Mouse (Mus musculus): Measurements from ENCODE around the gene Wdhd1.

Gene Wdhd1

DNA sequence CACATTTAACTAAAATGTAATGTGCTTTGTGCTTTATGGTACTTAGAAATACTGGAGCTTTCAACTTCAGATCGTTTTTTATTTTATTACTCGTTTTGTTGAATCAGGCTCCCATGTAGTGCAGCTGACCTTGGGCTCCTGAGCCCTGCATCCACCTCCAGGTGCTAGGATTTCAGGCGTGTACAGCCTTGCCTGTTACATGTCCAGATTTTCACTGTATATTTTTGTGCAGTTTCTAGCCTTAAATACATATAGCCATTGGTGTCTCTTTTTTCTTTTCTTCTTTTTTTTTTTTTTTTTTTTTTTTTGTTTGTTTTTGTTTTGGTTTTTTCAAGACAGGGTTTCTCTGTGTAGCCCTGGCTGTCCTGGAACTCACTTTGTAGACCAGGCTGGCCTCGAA, 4.9 kb upstream of the Wdhd1 start:
- 97% methylated on average over 4 of the region's 4 CpGs for WGBS

GRCm38 (mm10) chr14:47279058-47279457, 2.4 kb upstream of the Wdhd1 start:
- WGBS: 83% methylated on average over 2 of the region's 2 CpGs

DNA sequence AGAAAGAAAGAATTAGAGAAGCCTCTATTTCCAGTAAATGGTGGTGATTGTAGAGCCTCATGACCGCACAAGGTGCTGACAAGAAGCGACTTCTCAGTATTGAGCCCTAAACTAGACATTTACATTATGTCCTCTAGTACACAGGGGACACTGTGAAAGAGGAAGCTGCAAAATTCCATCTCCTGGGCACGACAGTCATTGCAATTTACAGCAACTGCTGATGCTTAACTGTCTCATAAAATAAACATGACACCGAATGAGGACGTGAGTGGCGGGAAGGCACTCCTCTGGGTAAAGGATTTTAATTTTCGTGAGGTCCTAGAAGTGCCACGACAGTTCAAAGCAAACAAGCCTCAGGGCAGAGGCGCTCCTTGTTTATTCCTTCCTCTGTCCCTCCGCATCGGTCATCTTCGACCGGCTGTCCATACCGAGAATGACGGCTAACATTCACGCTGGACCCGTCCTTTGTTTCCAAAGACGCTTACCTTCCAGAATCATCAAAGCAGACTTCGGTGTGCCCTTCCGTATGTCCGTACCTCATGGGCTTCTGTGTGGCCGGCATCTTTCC, 537 bp downstream of the Wdhd1 start:
- 2% methylated on average over 22 of the region's 22 CpGs for WGBS

DNA sequence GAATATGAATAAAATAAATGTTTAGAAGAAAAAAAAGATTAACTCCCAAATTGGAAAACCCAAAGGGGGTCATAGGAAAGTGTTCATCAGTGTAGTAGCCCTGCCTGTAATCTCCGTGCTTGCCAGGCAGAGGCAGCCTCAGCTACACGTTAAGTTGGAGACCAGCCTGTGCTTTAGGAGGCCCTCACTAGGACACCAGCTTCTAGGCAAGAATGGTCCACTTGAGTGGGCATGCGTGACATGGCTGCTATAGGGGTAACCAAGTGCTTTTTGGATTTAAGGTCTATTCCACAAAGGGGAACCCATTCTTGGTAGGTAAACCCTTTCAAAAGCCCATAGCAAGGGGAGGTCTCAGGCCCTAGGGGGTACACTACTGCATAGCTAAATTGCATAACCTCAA, 1.2 kb downstream of the Wdhd1 start:
- 34% methylated on average over 3 of the region's 3 CpGs for WGBS

GRCm38 (mm10) chr14:47273751-47274150, 2.9 kb downstream of the Wdhd1 start:
- 77% methylated on average over 3 of the region's 3 CpGs for WGBS

GRCm38 (mm10) chr14:47269706-47270105, 7.0 kb downstream of the Wdhd1 start:
- 99% methylated on average over 2 of the region's 2 CpGs for WGBS

- WGBS: 95% methylated on average over 4 of the region's 4 CpGs
Measured at GRCm38 (mm10) chr14:47269056-47269455, 7.6 kb downstream of the Wdhd1 start.

- WGBS: 66% methylated on average over 8 of the region's 8 CpGs
Measured at GRCm38 (mm10) chr14:47265829-47266228, 10.8 kb downstream of the Wdhd1 start.

DNA sequence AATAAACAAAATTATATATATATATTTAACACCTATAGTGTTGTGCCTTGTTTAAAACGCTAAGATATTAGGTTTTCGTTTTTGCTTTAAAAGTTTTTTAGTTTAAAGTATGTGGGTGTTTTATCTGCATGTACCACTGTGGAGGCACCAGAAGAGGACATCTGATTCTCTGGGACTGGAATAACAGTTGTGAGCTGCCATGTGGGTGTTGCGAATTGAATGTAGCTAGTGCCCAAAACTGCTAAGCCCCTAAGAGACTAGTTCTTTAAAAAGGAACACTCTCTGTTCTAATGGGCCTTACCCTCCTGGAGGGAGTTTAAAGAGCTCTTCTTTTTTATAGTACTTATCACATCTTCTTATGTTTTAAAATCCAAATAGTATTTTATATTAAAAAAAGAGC, 11.8 kb downstream of the Wdhd1 start:
- WGBS: 60% methylated on average over 3 of the region's 3 CpGs

- WGBS: 77% methylated on average over 6 of the region's 6 CpGs
Measured at GRCm38 (mm10) chr14:47249839-47250238, 26.8 kb downstream of the Wdhd1 start.

DNA sequence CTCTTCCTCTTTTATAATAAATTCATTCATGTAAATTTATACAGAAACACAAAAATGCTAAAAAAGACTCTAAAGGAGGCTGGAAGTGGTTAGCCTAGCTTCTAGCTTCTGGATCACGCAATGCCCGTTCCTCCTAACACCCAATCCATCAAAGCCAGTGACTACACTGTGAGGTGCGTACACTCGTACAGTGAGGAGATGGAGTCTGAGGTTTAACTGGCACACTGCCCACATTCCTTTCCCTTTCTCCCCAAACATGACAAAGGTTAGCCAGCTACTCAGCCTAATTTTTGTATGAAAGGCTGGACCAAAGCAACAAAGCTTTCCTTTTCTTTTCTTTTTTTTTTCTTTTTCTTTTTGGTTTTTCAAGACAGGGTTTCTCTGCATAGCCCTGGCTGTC, 33.9 kb downstream of the Wdhd1 start:
- 62% methylated on average over 4 of the region's 4 CpGs for WGBS

- WGBS: 95% methylated on average over 6 of the region's 6 CpGs
Measured at GRCm38 (mm10) chr14:47241046-47241445, 35.6 kb downstream of the Wdhd1 start.

DNA sequence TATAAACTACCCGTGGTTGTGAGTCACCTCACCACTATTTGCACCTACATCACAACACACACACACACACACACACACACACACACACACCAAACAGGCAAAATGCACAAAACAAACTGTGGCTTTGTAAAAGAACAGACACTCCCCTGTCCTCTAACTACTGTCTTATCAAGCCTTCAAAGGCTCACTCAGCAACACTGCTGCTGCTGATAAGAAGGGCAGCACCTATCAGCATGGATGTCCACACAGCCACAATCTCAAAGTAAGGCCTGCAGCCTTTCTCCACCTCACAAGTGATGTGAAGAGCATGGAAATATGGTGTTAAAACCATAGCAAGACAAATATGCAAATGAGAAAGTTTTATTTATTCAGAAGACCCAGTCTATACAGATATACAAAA, 36.1 kb downstream of the Wdhd1 start:
- WGBS: 85% methylated on average over 1 of the region's 1 CpGs

DNA sequence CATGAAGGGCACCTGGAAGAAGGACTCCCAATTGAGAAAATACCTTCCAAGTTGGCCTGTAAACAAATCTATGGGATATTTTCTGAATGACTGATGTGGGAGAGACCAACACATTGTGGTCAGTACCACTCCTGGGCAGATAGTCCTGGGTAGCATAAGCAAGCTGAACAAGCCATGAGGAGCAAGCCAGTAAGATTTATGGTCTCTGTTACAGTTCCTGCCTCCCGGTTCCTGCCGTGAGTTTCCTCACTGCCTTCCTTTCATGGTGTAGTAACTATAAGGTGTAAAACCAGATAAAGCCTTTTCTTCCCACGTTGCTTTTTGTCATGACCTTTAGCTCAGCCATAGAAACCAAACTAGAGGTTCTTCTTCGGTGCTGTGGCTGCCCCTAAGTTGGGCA, 39.4 kb downstream of the Wdhd1 start:
- WGBS: 94% methylated on average over 4 of the region's 4 CpGs

GRCm38 (mm10) chr14:47236491-47236890, 40.2 kb downstream of the Wdhd1 start:
- 94% methylated on average over 7 of the region's 7 CpGs for WGBS

DNA sequence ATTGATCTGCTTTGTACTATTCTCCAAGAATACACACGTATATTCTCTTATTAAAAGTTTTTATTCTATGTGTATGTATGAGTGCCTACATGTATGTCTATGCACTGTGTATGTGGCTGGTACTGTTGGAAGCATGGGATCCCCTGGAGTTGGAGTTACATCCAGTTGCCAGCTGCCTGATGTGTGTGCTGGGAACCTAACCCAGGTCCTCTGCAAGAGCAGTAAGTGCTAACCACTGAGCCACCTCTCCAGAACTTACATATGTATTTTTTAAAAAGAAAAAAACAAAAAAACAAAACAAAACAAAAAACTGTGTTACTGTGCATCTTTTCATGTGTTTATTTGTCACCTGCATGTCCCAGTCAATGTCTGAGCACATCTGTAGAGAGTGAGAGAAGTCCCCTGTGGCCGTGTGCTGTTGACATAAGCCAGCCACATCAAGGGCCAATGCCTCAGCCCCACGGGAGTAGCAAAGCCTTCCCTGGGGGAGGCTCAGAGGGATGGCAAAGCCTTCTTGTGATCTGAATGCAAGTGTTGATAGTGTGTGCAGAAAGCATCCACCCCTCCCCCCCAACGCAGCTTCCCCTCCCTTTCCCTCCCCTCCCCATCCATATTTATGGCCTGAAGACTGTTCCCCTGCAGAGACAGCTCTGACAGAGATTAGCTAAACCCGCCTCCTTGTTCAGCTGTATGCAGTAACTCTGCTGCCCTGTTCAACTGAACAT, 42.0 kb downstream of the Wdhd1 start:
- 83% methylated on average over 5 of the region's 5 CpGs for WGBS

- 96% methylated on average over 3 of the region's 3 CpGs for WGBS
Measured at GRCm38 (mm10) chr14:47234032-47234431, 42.6 kb downstream of the Wdhd1 start.

- WGBS: 74% methylated on average over 2 of the region's 2 CpGs
Measured at GRCm38 (mm10) chr14:47233602-47234001, 43.1 kb downstream of the Wdhd1 start.

DNA sequence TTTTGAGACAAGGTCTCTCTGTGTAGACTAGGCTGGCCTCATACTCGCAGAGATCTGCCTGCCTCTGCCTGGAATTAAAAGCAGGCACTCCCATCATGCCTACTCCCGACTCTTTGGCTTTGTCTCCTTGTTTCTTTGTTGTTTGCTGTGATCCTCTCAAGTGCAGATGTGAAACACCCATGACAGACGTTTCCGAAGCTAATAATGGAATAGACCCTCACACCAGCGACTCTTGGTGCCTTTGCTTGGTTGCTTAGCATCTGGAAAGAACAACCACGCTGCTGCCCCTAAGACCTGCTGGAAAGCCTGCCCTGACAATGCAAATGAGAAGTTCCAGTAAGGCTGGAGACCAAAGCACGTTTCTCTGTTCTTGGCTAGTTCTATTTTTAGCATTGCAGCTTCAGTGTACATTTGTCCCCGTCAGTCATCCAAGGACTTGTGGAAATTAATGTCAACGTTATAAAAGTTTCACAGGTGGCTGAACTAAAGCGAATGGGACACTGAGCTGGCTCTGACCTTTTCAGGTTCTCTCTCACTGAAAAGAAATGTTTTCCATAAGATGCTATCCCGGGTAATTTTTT, 46.8 kb downstream of the Wdhd1 start:
- WGBS: 75% methylated on average over 11 of the region's 11 CpGs

GRCm38 (mm10) chr14:47225931-47226330, 50.7 kb downstream of the Wdhd1 start:
- WGBS: 95% methylated on average over 8 of the region's 8 CpGs

DNA sequence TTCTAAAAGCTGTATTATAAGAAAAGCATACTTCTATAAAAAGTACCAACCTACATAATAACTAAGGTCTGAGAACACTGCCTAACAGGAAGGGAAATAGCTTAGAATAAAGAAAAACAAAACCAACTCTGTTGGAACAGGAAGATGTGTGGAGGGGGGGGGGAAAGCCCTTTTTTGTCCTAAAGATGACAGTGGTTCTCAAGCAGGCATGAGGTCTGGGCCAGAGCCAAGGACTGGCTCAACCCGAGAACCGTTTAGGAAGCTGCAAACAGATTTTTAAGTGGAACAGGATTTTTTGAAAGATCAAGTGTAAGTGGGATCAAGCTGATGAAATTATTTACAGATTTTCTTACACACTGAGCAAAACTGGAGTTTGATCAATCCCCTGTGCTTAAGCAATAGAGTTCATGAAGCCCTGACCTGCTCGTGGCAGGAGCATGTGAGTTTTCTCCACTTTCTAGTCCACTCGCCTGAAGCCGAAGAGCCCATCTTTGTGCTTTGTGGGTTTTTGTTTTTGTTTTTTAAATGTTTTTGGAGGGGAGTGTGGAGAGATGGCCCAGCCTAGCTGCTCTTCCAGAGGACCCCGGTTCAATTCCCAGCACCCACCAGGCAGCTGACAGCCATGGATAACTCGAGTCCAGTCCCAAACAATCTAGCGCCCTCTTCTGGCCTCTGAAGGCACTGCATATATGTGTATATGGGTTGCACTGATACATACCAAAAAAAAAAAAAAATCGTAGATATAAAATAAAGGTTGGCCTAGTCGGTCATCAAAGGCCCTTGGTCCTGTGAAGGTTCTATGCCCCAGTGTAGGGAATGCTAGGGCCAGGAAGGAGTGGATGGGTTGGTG, 52.0 kb downstream of the Wdhd1 start:
- 77% methylated on average over 10 of the region's 10 CpGs for WGBS
